Mouse (Mus musculus) liver, adult (tissue): ENCODE measurements around the gene Tlr13.

ENCODE experiments used
- GATA4 ChIP-seq: IDR thresholded peaks from 2 replicates; pipeline ENCODE4 v1.6.1; 2014; ENCODE audit warnings: mild to moderate bottlenecking, low read length; ENCODE audit not compliant: insufficient replicate concordance

The Tlr13 gene

GRCm38 (mm10) chrX:106171106-106171852 lies 28.3 kb downstream of the Tlr13 start:
- TF ChIP-seq GATA4: no peak

- TF ChIP-seq GATA4: no peak
Observed at GRCm38 (mm10) chrX:106171853-106172154, 28.8 kb downstream of the Tlr13 start.

GRCm38 (mm10) chrX:106176331-106176730 lies 33.3 kb downstream of the Tlr13 start:
- TF ChIP-seq GATA4: no peak

- TF ChIP-seq GATA4: peak; percentile 75; the same call in 1 of the 2 replicates
Observed at GRCm38 (mm10) chrX:106184279-106184678, 41.3 kb downstream of the Tlr13 start.

GRCm38 (mm10) chrX:106185706-106186105 lies 42.7 kb downstream of the Tlr13 start:
- TF ChIP-seq GATA4: no peak

- TF ChIP-seq GATA4: no peak
Observed at GRCm38 (mm10) chrX:106186713-106187649, 44.0 kb downstream of the Tlr13 start, which contains the start of gene Pgk1. Pgk1 (plus strand) TSS chrX:106187100.

GRCm38 (mm10) chrX:106187737-106188136 lies 44.7 kb downstream of the Tlr13 start:
- TF ChIP-seq GATA4: no peak

- no peak for TF ChIP-seq GATA4
Observed at GRCm38 (mm10) chrX:106189356-106189755, 46.4 kb downstream of the Tlr13 start.

GRCm38 (mm10) chrX:106190091-106190490 lies 47.1 kb downstream of the Tlr13 start:
- no peak for TF ChIP-seq GATA4

- no peak for TF ChIP-seq GATA4
Observed at GRCm38 (mm10) chrX:106197308-106197707, 54.3 kb downstream of the Tlr13 start.

GRCm38 (mm10) chrX:106198904-106199303 lies 55.9 kb downstream of the Tlr13 start:
- no peak for TF ChIP-seq GATA4

- no peak for TF ChIP-seq GATA4
Observed at GRCm38 (mm10) chrX:106209100-106209499, 66.1 kb downstream of the Tlr13 start.
